In genomic region chr11:88862355-88862754, GRCm38 (mm10) we compare ENCODE assay signal across 9 mouse cellular contexts. TPM values are rescaled to one million over a fixed set of nuclear protein-coding genes. Genes with fewer than 3 reads are reported as not detected.
DNase-seq lines count a peak whose midpoint lies in the region; ATAC-seq and TF ChIP-seq lines count a peak whose summit lies in the region.
"Had no signal": no experiment of that assay in that cellular context is flagged by ENCODE, and none has a peak within 500 bp of the region (broad histone marks: within the 10 kb centered on the region; RNA-seq: fewer than 3 reads in every experiment).

No protein-coding gene starts in this region.

- peak overlapping the region; percentile 92 for H3K4me3 ChIP-seq in gastrocnemius, adult 2 months
- no peak overlapping the region for H3K4me3 ChIP-seq in ES-Bruce4 (ENCODE audit: low read depth, low read length)
- H3K4me3 ChIP-seq in hindbrain, embryonic 10.5 days = peak overlapping the region; percentile 75
- peak overlapping the region; percentile 61 for H3K4me3 ChIP-seq in liver, postnatal 0 days (ENCODE audit: low read depth, low read length)

- H3K9ac ChIP-seq in ES-Bruce4 (ENCODE audit: low read depth, poor library complexity, severe bottlenecking) = peak overlapping the region; percentile 77
- peak overlapping the region; percentile 56 for H3K9ac ChIP-seq in liver, postnatal 0 days (replicated peaks)

- H3K4me1 ChIP-seq in ES-Bruce4 (ENCODE audit: control insufficient read depth, insufficient read depth, low read length) = peaks cover 11% of the 10 kb centered on the region
- peaks cover 47% of the 10 kb centered on the region for H3K4me1 ChIP-seq in hindbrain, embryonic 10.5 days (replicated peaks)
- H3K4me1 ChIP-seq in liver, postnatal 0 days (ENCODE audit: insufficient read depth) = peaks cover 15% of the 10 kb centered on the region

- H3K4me2 ChIP-seq in liver, postnatal 0 days (ENCODE audit: low read depth, low read length) = peak overlapping the region; percentile 78

- intact Hi-C loops in gastrocnemius, adult 2 months (cut with DNase I) = no loop called here

- TF ChIP-seq POLR2A in ES-Bruce4 (IDR thresholded peaks at IDR 0.05; ENCODE audit: insufficient read depth, low read length) = no peak

- H3K9me3 ChIP-seq in ES-Bruce4 (replicated peaks; ENCODE audit: control insufficient read depth, insufficient read depth, low read length, poor library complexity, severe bottlenecking) = no peaks in the 10 kb centered on the region
- H3K9me3 ChIP-seq in hindbrain, embryonic 10.5 days = no peaks in the 10 kb centered on the region
- H3K9me3 ChIP-seq in liver, postnatal 0 days (ENCODE audit: low read length) = no peaks in the 10 kb centered on the region
- H3K9me3 ChIP-seq: megakaryocyte, embryonic 14.5 days had no signal

- no peak for ATAC-seq in liver, postnatal 0 days

- H3K36me3 ChIP-seq in ES-Bruce4 (ENCODE audit: control insufficient read depth, insufficient read depth, low read length, poor library complexity, severe bottlenecking) = no peaks in the 10 kb centered on the region
- no peaks in the 10 kb centered on the region for H3K36me3 ChIP-seq in hindbrain, embryonic 10.5 days
- H3K36me3 ChIP-seq in liver, postnatal 0 days (replicated peaks; ENCODE audit: insufficient read depth, low read length) = no peaks in the 10 kb centered on the region

- no peak for TF ChIP-seq EP300 in ES-Bruce4 (IDR thresholded peaks at IDR 0.05; ENCODE audit: insufficient read depth, low read depth, low read length)
- no peak for TF ChIP-seq EP300 in liver, postnatal 0 days (IDR thresholded peaks at IDR 0.05; ENCODE audit: low read depth)

- WGBS in hindbrain, embryonic 10.5 days = 87% methylated on average over 2 of the region's 2 CpGs
- WGBS in liver, postnatal 0 days (ENCODE audit: insufficient replicate concordance) = 59% methylated on average over 2 of the region's 2 CpGs

- peak overlapping the region; percentile 99 for H3K27ac ChIP-seq in gastrocnemius, adult 2 months
- peak overlapping the region; percentile 73 for H3K27ac ChIP-seq in ES-Bruce4 (ENCODE audit: insufficient read depth, low read length)
- H3K27ac ChIP-seq in hindbrain, embryonic 10.5 days = no peak overlapping the region
- H3K27ac ChIP-seq in liver, postnatal 0 days (ENCODE audit: low read depth) = no peak overlapping the region

- DNase-seq in gastrocnemius, adult 2 months = no peak
- no peak for DNase-seq in gastrocnemius, postnatal 4 days (ENCODE audit: low spot score in 2 of 2)
- no peak for DNase-seq in hindbrain, embryonic 10.5 days (ENCODE audit: low spot score)
- no peak for DNase-seq in liver, postnatal 0 days
- no peak for DNase-seq in layer of hippocampus, adult 18-20 months (ENCODE audit: low spot score in 2 of 2)
- no peak for DNase-seq in urinary bladder, postnatal 4 days (ENCODE audit: low spot score in 2 of 2)
- no peak for DNase-seq in c-Kit-positive CD71-positive TER-119-positive erythroid progenitor cells, embryonic 14.5 days (ENCODE audit: low spot score)

- no peaks in the 10 kb centered on the region for H3K27me3 ChIP-seq in ES-Bruce4 (ENCODE audit: control insufficient read depth, insufficient read depth, low read length, poor library complexity, severe bottlenecking)
- 0 out of 2 replicates have a peak, but pooled peaks cover 10% of the 10 kb centered on the region for H3K27me3 ChIP-seq in hindbrain, embryonic 10.5 days (ENCODE audit: insufficient read depth, poor library complexity, severe bottlenecking)
- H3K27me3 ChIP-seq in liver, postnatal 0 days (ENCODE audit: insufficient read depth, low read length) = no peaks in the 10 kb centered on the region
- H3K27me3 ChIP-seq: megakaryocyte, embryonic 14.5 days had no signal

- TF ChIP-seq CTCF in gastrocnemius, adult 2 months (IDR thresholded peaks at IDR 0.05) = no peak
- no peak for TF ChIP-seq CTCF in ES-Bruce4 (IDR thresholded peaks at IDR 0.05; ENCODE audit: low read depth, low read length)
- TF ChIP-seq CTCF in liver, postnatal 0 days (IDR thresholded peaks at IDR 0.05; ENCODE audit: low read depth) = no peak

RNA-seq across cellular contexts. Expression of gene Akap1, which starts 2.0 kb away (rescaled TPM):
- total RNA-seq in gastrocnemius, adult 2 months (2021) = 10 to 100 TPM; 62.5 to 93.2 TPM
- 10 to 100 TPM; 85.1 to 86.5 TPM for total RNA-seq in gastrocnemius, postnatal 4 days (2021)
- 48.2 and 51.4 TPM in 2 replicates for polyA plus RNA-seq in ES-Bruce4 (2011; ENCODE audit: insufficient read depth, insufficient read length, low read depth, missing spikeins)
- polyA plus RNA-seq in hindbrain, embryonic 10.5 days (2016; fragmentation: Nextera tagmentation; extraction: Ambion mirVana) = 17.7 and 19.6 TPM in 2 replicates
- 14.2 and 14.5 TPM in 2 replicates for polyA plus RNA-seq in liver, postnatal 0 days (2015; fragmentation: Nextera tagmentation; extraction: Ambion mirVana)
- total RNA-seq in layer of hippocampus, adult 18-20 months (2021) = 10 to 100 TPM; 40.9 to 42.9 TPM

Comparison
In these comparisons a context has a peak if more than half of its experiments do, and no peak if none do; other contexts are left out.
1. H3K27ac ChIP-seq: peak in gastrocnemius, adult 2 months (single experiment) and ES-Bruce4 (single experiment); none in hindbrain, embryonic 10.5 days (single experiment) and liver, postnatal 0 days (single experiment).